Mouse (Mus musculus): ENCODE results near the gene Ppp1r9a.

- TF ChIP-seq POLR2A (IDR thresholded peaks at IDR 0.05; ENCODE audit: low read depth, low read length) (no peak), CTCF (IDR thresholded peaks at IDR 0.05; ENCODE audit: extremely low read depth, insufficient read depth, insufficient read length, insufficient replicate concordance) (no peak)
Measured at GRCm38 (mm10) chr6:5000788-5001187, 98.1 kb downstream of the Ppp1r9a start.
